Mouse (Mus musculus): ENCODE measurements around the gene a.

GRCm38 (mm10) chr2:154959909-154960308, 168.7 kb downstream of the a start:
- no peak for TF ChIP-seq POLR2A (IDR thresholded peaks at IDR 0.05; ENCODE audit: low read depth, low read length)
- no peak for TF ChIP-seq SMC3 (IDR thresholded peaks at IDR 0.05; ENCODE audit: low read depth, low read length)
- TF ChIP-seq HCFC1 (IDR thresholded peaks at IDR 0.05; ENCODE audit: low read depth, low read length): no peak
- TF ChIP-seq KAT2A (IDR thresholded peaks at IDR 0.05; ENCODE audit: insufficient replicate concordance, low read length): no peak
- no peak for TF ChIP-seq SIN3A (IDR thresholded peaks at IDR 0.05; ENCODE audit: low read length)
- no peak for TF ChIP-seq ZMIZ1 (IDR thresholded peaks at IDR 0.05; ENCODE audit: low read depth, low read length)
- TF ChIP-seq EP300 (IDR thresholded peaks at IDR 0.05; ENCODE audit: low read length): no peak
- TF ChIP-seq ETS1 (conservative IDR thresholded peaks at IDR 0.05; ENCODE audit: low read depth, low read length): no peak

All from CH12.LX (cell line).